Mouse (Mus musculus) midbrain, embryonic 13.5 days (tissue): Measurements from ENCODE around the gene Med4. TPM values are rescaled to one million over a fixed set of nuclear protein-coding genes. Genes with fewer than 3 reads are reported as not detected.

Experiments used
- ATAC-seq: fragments of 200-750 bp; cut with Nextera tagmentation; 2 replicates; pipeline ENCODE4 v1.8.0; 2017; ENCODE audit warnings: mild to moderate bottlenecking, moderate TSS enrichment, moderate library complexity
- H3K27ac ChIP-seq: fragments of 300-500 bp; sonication (generic); 2 replicates; pipeline ENCODE4 v1.5.1; 2015; ENCODE audit warnings: inconsistent platforms, mild to moderate bottlenecking, moderate library complexity
- H3K27me3 ChIP-seq: fragments of 300-500 bp; sonication (generic); 2 replicates; pipeline ENCODE4 v1.6.1; 2015; ENCODE audit warnings: mild to moderate bottlenecking, inconsistent platforms
- H3K36me3 ChIP-seq: fragments of 300-500 bp; sonication (generic); 2 replicates; pipeline ENCODE4 v1.6.1; 2015; ENCODE audit warnings: mild to moderate bottlenecking, inconsistent platforms
- H3K4me1 ChIP-seq: fragments of 300-500 bp; sonication (generic); replicated peaks from 2 replicates; pipeline ENCODE4 v1.6.1; 2015; ENCODE audit warnings: inconsistent platforms
- H3K4me2 ChIP-seq: fragments of 300-500 bp; sonication (generic); replicated peaks from 2 replicates; pipeline ENCODE4 v1.6.1; 2015; ENCODE audit warnings: moderate library complexity, mild to moderate bottlenecking, inconsistent platforms
- H3K4me3 ChIP-seq: fragments of 300-500 bp; sonication (generic); replicated peaks from 2 replicates; pipeline ENCODE4 v1.5.1; 2015; ENCODE audit warnings: mild to moderate bottlenecking, inconsistent platforms
- H3K9ac ChIP-seq: fragments of 300-500 bp; sonication (generic); replicated peaks from 2 replicates; pipeline ENCODE4 v1.6.1; 2015; ENCODE audit warnings: mild to moderate bottlenecking, inconsistent platforms
- H3K9me3 ChIP-seq: fragments of 300-500 bp; sonication (generic); 2 replicates; pipeline ENCODE4 v1.6.1; 2016; ENCODE audit warnings: mild to moderate bottlenecking, inconsistent platforms
- WGBS: fragments of 180-500 bp; shearing (Covaris S2); methylation state at CpG from one replicate; pipeline ENCODE4 v1.1.7; 2015; 5-methylcytosine and 5-hydroxymethylcytosine counted together
- polyA plus RNA-seq: library from polyadenylated mRNA; unstranded; fragments of >200 nt; fragmentation: Nextera tagmentation; extraction: Ambion mirVana; gene quantifications from 2 replicates; pipeline ENCODE4 v1.2.1, GENCODE M21; 2015

The Med4 gene
- polyA plus RNA-seq, 1 experiment from 2014 or later: 96.7 TPM

DNA sequence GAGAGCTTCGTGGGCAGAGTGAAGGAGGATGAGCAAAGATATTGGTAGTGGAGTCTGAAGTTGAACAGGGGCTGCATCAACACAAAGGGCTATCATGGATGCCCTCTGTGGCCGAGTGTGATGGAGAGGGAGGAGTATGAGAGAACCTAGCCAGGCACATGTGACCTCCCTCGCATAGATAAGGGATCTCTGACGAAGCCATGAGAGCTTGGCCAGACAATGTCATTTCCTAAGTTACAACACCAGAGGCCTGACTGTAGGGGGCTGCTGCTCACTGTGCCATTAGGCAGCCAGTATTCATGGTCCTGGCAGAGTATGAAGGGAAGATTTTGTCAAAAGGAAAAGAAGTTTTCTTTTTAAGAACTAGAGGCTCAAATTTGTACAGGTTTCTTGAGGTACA is 37.2 kb downstream of the Med4 start:
- Histone ChIP-seq H3K36me3 (no peaks in the 10 kb centered on the region), H3K4me2 (no peak overlapping the region), H3K27me3 (no peaks in the 10 kb centered on the region), H3K4me1 (0 out of 2 replicates have a peak, but pooled peaks cover under 1% of the 10 kb centered on the region), H3K4me3 (no peak overlapping the region), H3K9me3 (no peaks in the 10 kb centered on the region), H3K27ac (no peak overlapping the region), H3K9ac (no peak overlapping the region)
- WGBS: 84% methylated on average over 4 of the region's 4 CpGs
- ATAC-seq: no peak

DNA sequence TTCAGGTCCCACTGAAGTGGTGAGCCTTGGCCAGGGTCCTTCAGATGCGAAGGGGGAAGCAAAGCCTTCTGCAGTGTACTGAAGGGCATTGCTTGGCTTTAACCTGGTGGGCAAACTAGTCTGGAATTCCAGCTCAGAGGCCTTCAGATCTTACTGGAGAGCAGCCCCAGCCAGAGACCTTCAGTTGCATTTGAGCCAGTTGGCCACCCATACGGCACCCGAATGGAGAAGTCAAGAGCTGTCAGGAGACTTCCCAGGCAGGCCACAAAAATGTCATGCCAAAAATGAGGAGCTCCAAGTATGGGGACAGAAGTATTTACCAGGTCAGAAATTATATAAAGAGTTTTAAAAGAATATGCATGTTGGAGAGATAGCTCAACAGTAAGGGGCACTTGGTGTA is 38.2 kb downstream of the Med4 start, which contains the start of gene Nudt15:
Gene Nudt15 (minus strand): TSS at position 192 of the 400 bp plus-strand sequence.
- Histone ChIP-seq H3K27me3 (no peaks in the 10 kb centered on the region), H3K9me3 (no peaks in the 10 kb centered on the region), H3K4me1 (0 out of 2 replicates have a peak, but pooled peaks cover 5% of the 10 kb centered on the region), H3K4me2 (no peak within 1 kb of the TSS), H3K27ac (no peak within 1 kb of the TSS), H3K4me3 (no peak within 1 kb of the TSS), H3K36me3 (no peaks in the 10 kb centered on the region), H3K9ac (no peak within 1 kb of the TSS)
- no peak for ATAC-seq
- 93% methylated on average over 3 of the region's 3 CpGs for WGBS

DNA sequence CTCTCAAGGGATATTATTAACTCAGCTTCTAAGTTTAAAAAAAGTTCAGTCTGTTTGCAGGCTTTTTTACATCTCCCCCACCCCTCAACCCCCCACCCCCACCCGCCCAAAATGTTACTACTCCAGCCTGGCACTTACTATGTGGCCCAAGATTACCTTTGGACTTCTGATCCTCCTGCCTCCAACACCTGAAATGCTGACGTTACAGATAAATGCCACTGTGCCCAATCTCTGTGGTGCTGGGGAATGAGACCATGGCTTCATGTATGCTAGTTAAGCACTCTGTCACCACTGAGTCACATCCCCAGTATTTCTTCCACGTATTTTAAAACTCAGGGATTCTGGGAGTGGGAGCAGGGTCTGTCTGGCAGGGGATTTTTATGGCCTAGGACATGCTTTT is 40.5 kb downstream of the Med4 start:
- no peaks in the 10 kb centered on the region for H3K27me3 ChIP-seq
- no peak overlapping the region for H3K4me2 ChIP-seq
- no peak overlapping the region for H3K9ac ChIP-seq
- ATAC-seq: no peak
- H3K4me3 ChIP-seq: no peak overlapping the region
- H3K4me1 ChIP-seq: peaks cover 22% of the 10 kb centered on the region
- H3K27ac ChIP-seq: no peak overlapping the region
- 51% methylated on average over 3 of the region's 3 CpGs for WGBS
- H3K9me3 ChIP-seq: no peaks in the 10 kb centered on the region
- no peaks in the 10 kb centered on the region for H3K36me3 ChIP-seq

DNA sequence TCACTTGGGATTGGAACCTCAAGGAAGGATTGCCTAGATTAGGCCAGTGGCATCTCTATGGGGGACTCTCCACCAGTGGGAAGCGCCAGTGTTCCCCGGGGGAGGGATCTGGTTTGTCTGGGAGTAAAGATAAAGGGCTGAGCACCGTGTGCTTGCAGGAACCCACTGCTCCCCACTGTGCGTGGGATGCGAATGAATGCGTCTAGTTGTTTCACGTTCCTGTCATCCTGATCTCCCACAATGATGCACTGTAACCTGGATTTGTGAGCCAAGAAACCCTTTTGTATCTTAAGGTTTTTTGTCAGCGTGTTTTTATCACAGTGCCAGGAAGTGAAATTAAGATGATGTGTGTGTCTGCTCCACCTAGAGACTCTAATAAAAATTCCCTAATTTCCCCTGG is 40.9 kb downstream of the Med4 start:
- Histone ChIP-seq H3K4me3 (no peak overlapping the region), H3K27me3 (no peaks in the 10 kb centered on the region), H3K9ac (no peak overlapping the region), H3K9me3 (no peaks in the 10 kb centered on the region), H3K4me1 (peaks cover 22% of the 10 kb centered on the region), H3K36me3 (no peaks in the 10 kb centered on the region), H3K4me2 (no peak overlapping the region), H3K27ac (no peak overlapping the region)
- 38% methylated on average over 8 of the region's 8 CpGs for whole genome bisulfite sequencing
- no peak for ATAC-seq

DNA sequence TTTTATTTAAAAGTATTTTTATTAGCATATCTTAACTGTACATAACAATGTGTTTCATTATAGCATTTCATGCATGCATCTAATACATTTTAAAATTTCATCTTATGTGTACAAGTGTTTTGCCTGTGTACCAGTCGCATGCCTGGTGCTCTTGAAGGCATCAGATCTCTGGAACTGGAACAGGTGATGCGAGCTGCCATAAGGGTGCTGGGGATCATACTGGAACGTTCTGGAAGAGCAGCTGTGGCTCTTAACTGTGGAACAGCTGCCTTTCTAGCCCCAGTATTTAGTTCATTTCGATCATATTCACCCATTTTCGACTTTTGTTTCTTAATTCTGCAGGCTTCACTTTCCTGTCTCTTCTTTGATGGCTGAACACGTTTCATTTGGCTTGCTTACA is 41.3 kb downstream of the Med4 start:
- H3K9me3 ChIP-seq: no peaks in the 10 kb centered on the region
- no peak overlapping the region for H3K4me3 ChIP-seq
- H3K36me3 ChIP-seq: peaks cover 3% of the 10 kb centered on the region; the same call in 1 of the 2 replicates
- no peaks in the 10 kb centered on the region for H3K27me3 ChIP-seq
- 80% methylated on average over 6 of the region's 6 CpGs for WGBS
- no peak overlapping the region for H3K27ac ChIP-seq
- no peak overlapping the region for H3K4me2 ChIP-seq
- no peak overlapping the region for H3K9ac ChIP-seq
- H3K4me1 ChIP-seq: peaks cover 22% of the 10 kb centered on the region
- ATAC-seq: no peak

DNA sequence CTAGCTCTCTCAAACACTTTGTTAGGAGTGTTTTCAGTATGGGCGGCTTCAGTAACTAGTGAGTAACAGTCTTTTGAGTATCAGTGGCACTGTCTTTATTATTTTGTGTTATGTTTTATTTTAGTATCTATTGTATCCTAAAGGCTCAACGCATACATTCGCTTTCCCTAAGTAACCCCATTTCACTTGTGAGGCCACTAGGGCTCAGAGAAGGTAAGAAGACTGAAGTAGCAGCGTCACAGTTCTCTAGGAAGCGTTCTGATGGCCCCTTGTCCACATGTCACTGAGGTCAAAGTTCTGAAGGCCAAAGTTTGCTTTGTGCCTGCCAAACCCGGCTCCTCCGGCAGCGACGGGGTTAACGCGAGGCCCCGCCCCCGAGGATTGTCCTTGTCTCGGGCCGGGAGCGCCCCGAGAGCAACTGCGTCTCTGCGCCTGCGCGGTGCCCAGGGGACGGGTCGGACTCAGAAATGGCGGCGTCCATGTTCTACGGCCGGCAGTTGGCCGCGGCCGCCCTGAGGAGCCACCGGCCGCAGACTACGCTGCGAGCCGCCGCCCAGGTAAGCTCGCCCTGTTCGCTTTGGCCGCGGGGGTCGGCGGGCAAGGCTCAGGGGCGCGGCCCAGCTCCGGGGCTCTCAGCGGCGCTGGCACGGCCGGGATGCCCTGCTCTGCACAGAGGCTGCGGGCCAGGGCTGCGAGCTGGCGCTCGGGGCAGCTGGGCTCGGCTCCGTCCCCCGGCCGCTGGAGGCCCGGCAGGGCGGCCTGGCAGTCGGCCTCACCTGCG is 42.7 kb downstream of the Med4 start:
- Histone ChIP-seq H3K27me3 (no peaks in the 10 kb centered on the region), H3K4me3 (peak overlapping the region; percentile 96), H3K9ac (peak overlapping the region; percentile 96), H3K36me3 (peaks cover 8% of the 10 kb centered on the region; the same call in 1 of the 2 replicates), H3K4me1 (peaks cover 22% of the 10 kb centered on the region), H3K9me3 (no peaks in the 10 kb centered on the region), H3K27ac (peak overlapping the region; percentile 84), H3K4me2 (peak overlapping the region; percentile 62)
- ATAC-seq: peak; percentile 97
- 5% methylated on average over 47 of the region's 61 CpGs for WGBS

DNA sequence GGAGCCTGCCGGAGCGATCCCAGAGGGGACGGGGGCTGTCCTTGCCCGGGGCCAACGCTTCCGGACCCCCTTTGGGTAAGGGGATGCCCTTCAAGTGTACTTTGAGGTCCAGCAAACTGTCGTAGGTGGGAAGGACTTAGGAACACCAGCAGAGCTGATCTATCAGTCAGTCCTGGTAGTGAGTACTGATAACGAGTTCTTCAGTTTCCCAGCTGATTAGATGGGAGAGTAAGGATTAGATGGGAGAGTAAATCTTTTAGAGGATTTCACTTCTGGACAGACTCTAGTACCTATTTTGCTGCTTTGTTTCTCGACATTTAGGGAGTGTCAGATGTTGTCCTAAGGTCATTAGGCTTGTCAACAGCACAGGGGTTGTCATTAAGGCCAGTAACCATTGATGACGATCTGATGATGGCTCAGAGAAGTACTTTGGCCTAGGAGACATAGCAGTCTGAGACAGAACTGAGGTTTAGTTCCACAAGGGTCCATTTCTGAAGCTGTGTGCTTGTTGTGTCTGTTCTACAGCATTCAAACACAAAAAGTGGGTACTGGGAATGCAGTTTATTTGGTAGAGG is 43.4 kb downstream of the Med4 start:
- Histone ChIP-seq H3K27me3 (no peaks in the 10 kb centered on the region), H3K9me3 (no peaks in the 10 kb centered on the region), H3K9ac (peak overlapping the region; percentile 96), H3K36me3 (peaks cover 8% of the 10 kb centered on the region; the same call in 1 of the 2 replicates), H3K4me1 (peaks cover 22% of the 10 kb centered on the region), H3K4me3 (peak overlapping the region; percentile 96), H3K27ac (peak overlapping the region; percentile 84), H3K4me2 (peak overlapping the region; percentile 62)
- ATAC-seq: no peak; the same call in 1 of the 2 replicates
- 1% methylated on average over 10 of the region's 10 CpGs for WGBS

Other genes starting within 250 kb of the Med4 start
- gene Rb1, start 184.2 kb upstream of the Med4 start, polyA plus RNA-seq: 21.2 and 22.3 TPM in 2 replicates
- gene Itm2b, start 124.7 kb upstream of the Med4 start, polyA plus RNA-seq: 442 and 449 TPM in 2 replicates
- gene Sucla2, start 15.3 kb downstream of the Med4 start, polyA plus RNA-seq: 108 and 111 TPM in 2 replicates
- 9.1 and 11.0 TPM in 2 replicates for gene Nudt15, start 38.2 kb downstream of the Med4 start, polyA plus RNA-seq
- not detected in 2 replicates for gene Gm21750, start 151.2 kb downstream of the Med4 start, polyA plus RNA-seq